Mouse (Mus musculus): ENCODE data around the gene Lsm4. TPM values are rescaled to one million over a fixed set of nuclear protein-coding genes. Genes with fewer than 3 reads are reported as not detected.
A peak's percentile ranks its signal among the peaks of the same experiment; 100 is the strongest.

The Lsm4 gene
- polyA plus RNA-seq, 1 experiment from 2014 or later, result 197 TPM

DNA sequence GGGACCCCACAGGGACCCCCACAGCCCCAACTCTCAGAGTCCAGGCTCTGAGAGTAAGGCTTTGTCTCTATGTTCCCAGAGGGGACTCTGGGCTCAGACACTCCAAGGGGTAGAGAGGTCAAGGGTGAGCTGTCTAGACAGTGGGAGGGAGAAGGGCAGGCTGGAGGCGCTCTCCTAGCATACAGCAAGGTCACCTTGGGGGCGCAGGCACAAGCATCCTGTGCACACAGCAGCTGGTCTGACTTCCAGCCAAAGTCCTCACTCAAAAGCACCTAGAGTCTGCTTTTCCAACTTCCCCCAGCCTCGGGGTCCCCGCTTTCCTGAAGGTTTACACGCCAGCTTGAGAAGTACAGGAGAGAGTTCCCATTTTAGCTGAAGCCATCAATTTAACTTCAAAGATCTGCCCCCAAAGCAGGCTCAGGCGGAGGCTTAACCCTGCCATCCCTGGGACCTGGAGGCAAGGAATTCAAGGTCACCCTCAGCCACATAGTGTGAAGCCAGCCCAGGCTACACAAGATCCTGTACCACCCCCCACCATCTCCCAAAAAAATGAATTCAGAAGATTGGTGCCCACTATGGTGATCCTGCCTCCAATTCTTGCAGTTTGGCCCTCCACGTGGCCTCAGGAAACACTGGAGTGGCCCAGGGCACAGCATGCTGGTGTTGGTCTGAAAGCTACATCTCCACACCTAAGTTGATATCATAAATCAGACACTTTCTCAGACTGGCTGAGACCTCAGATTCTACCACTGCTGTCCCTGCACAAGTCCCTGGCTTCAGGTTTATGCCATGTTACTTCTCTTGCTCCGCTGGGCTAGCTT, 25.5 kb upstream of the Lsm4 start:
- no peak overlapping the region for H3K9ac ChIP-seq
- no peak overlapping the region for H3K4me2 ChIP-seq (replicated peaks)
- no peak overlapping the region for H3K4me3 ChIP-seq (replicated peaks; ENCODE audit: low read length)
- H3K27ac ChIP-seq, result peak overlapping the region; percentile 23; the same call in 1 of the 2 replicates
- H3K36me3 ChIP-seq (replicated peaks; ENCODE audit: control insufficient read depth, insufficient read depth), result peaks cover 22% of the 10 kb centered on the region
- H3K27me3 ChIP-seq (ENCODE audit: control insufficient read depth, insufficient read depth, low read length), result no peaks in the 10 kb centered on the region
- 42% methylated on average over 8 of the region's 8 CpGs for WGBS
- H3K9me3 ChIP-seq (ENCODE audit: control insufficient read depth, low read length), result no peaks in the 10 kb centered on the region
- DNase-seq (ENCODE audit: low spot score), result no peak
- peaks cover 10% of the 10 kb centered on the region; the same call in 1 of the 2 replicates for H3K4me1 ChIP-seq (replicated peaks; ENCODE audit: control insufficient read depth, insufficient read depth, low read length)
- no peak for ATAC-seq (ENCODE audit: low FRiP score)

DNA sequence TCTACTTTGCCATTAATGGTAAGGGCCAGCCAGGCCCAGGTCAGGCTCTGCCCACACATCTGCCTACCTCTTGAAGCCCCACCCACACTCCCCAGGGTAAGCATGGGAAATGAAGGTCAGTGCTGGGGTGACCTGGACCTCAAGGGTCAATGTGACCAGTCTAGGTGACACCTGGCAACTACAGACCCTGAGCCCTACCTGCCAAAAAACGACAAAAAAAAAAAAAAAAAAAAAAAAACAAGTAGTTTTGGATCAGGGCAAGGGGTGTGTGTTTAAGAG, 24.9 kb upstream of the Lsm4 start:
- no peaks in the 10 kb centered on the region for H3K9me3 ChIP-seq (ENCODE audit: control insufficient read depth, low read length)
- no peak overlapping the region for H3K9ac ChIP-seq
- H3K4me3 ChIP-seq (replicated peaks; ENCODE audit: low read length), result no peak overlapping the region
- no peaks in the 10 kb centered on the region for H3K27me3 ChIP-seq (ENCODE audit: control insufficient read depth, insufficient read depth, low read length)
- H3K36me3 ChIP-seq (replicated peaks; ENCODE audit: control insufficient read depth, insufficient read depth), result peaks cover 22% of the 10 kb centered on the region
- DNase-seq (ENCODE audit: low spot score), result no peak
- ATAC-seq (ENCODE audit: low FRiP score), result no peak
- no peak overlapping the region for H3K27ac ChIP-seq
- 39% methylated on average over 1 of the region's 1 CpGs for WGBS
- peaks cover 10% of the 10 kb centered on the region; the same call in 1 of the 2 replicates for H3K4me1 ChIP-seq (replicated peaks; ENCODE audit: control insufficient read depth, insufficient read depth, low read length)
- no peak overlapping the region for H3K4me2 ChIP-seq (replicated peaks)

DNA sequence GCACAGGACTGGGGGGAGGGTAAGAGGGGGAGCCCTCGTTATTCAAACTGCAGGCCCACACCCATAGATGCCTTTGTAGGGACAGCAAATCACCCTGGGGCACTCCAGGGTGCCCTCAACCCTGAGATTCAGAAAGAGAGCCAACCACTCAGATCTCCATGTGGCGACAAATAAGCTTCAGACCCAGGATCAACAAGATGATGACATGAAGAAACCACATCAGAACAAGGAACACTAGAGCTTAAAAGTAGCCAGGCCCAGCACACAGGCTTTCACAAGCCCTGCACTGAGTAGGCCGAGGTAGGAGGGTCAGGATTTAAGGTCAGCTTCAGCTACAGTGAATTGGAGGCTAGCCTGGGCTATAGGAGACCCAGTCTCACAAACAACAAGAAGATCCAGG, 24.1 kb upstream of the Lsm4 start:
- Histone ChIP-seq H3K4me3 (replicated peaks; ENCODE audit: low read length) (no peak overlapping the region), H3K36me3 (replicated peaks; ENCODE audit: control insufficient read depth, insufficient read depth) (peaks cover 22% of the 10 kb centered on the region), H3K4me2 (replicated peaks) (no peak overlapping the region), H3K9ac (no peak overlapping the region), H3K4me1 (replicated peaks; ENCODE audit: control insufficient read depth, insufficient read depth, low read length) (peaks cover 10% of the 10 kb centered on the region; the same call in 1 of the 2 replicates), H3K9me3 (ENCODE audit: control insufficient read depth, low read length) (no peaks in the 10 kb centered on the region), H3K27me3 (ENCODE audit: control insufficient read depth, insufficient read depth, low read length) (no peaks in the 10 kb centered on the region), H3K27ac (peak overlapping the region; percentile 40; the same call in 1 of the 2 replicates)
- WGBS, result 60% methylated on average over 3 of the region's 3 CpGs
- ATAC-seq (ENCODE audit: low FRiP score) (no peak), DNase-seq (ENCODE audit: low spot score) (no peak)

DNA sequence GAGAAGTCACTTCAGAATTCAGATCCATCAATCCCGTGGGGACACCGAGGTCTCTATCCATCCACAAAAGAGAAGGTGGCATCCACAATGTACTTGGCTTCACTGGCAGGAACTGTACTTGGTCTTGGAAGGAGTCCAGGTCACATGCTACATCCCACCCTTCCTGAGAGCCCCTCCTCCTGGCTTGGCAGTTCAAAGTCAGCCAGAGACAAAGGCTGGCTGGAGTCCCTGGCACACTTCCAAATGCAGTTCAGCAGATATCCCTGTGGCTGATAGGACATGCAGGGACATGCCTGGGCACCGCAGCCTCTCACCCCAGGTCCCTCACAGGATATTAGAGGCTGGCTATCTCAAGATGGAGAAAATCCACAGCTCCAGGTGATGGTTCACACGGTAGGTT, 23.7 kb upstream of the Lsm4 start:
- peaks cover 22% of the 10 kb centered on the region for H3K36me3 ChIP-seq (replicated peaks; ENCODE audit: control insufficient read depth, insufficient read depth)
- WGBS, result 48% methylated on average over 4 of the region's 4 CpGs
- ATAC-seq (ENCODE audit: low FRiP score) (peak; percentile 65; the same call in 1 of the 2 replicates), DNase-seq (ENCODE audit: low spot score) (peak; percentile 85)
- no peak overlapping the region for H3K4me3 ChIP-seq (replicated peaks; ENCODE audit: low read length)
- peaks cover 10% of the 10 kb centered on the region; the same call in 1 of the 2 replicates for H3K4me1 ChIP-seq (replicated peaks; ENCODE audit: control insufficient read depth, insufficient read depth, low read length)
- peak overlapping the region; percentile 75 for H3K27ac ChIP-seq
- no peaks in the 10 kb centered on the region for H3K27me3 ChIP-seq (ENCODE audit: control insufficient read depth, insufficient read depth, low read length)
- H3K9me3 ChIP-seq (ENCODE audit: control insufficient read depth, low read length), result no peaks in the 10 kb centered on the region
- H3K9ac ChIP-seq, result no peak overlapping the region
- no peak overlapping the region for H3K4me2 ChIP-seq (replicated peaks)

DNA sequence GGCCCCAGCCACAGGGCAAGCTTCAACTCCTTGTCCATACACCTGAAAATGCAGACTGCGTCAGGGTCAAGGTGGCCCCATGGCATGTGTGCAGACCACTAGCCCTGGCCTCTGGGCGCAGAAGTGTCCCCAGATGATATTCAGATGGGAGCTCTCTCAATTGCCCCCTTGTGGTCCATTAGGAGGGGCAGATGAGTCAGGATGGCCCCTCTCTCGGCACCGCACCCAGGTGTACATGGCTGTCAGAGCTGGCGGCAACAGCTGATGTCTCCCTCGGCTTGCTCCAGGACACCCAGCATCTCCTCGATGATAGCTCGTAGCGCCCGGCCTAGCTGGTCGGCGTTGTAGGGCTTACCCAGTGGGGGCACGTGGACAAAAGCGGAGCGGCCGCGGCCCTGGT, 22.7 kb upstream of the Lsm4 start:
- Histone ChIP-seq H3K4me1 (replicated peaks; ENCODE audit: control insufficient read depth, insufficient read depth, low read length) (peaks cover 10% of the 10 kb centered on the region; the same call in 1 of the 2 replicates), H3K27ac (no peak overlapping the region), H3K9ac (no peak overlapping the region), H3K4me3 (replicated peaks; ENCODE audit: low read length) (no peak overlapping the region), H3K9me3 (ENCODE audit: control insufficient read depth, low read length) (no peaks in the 10 kb centered on the region), H3K27me3 (ENCODE audit: control insufficient read depth, insufficient read depth, low read length) (no peaks in the 10 kb centered on the region), H3K4me2 (replicated peaks) (no peak overlapping the region), H3K36me3 (replicated peaks; ENCODE audit: control insufficient read depth, insufficient read depth) (peaks cover 22% of the 10 kb centered on the region)
- ATAC-seq (ENCODE audit: low FRiP score) (no peak), DNase-seq (ENCODE audit: low spot score) (no peak)
- WGBS, result 88% methylated on average over 17 of the region's 17 CpGs

DNA sequence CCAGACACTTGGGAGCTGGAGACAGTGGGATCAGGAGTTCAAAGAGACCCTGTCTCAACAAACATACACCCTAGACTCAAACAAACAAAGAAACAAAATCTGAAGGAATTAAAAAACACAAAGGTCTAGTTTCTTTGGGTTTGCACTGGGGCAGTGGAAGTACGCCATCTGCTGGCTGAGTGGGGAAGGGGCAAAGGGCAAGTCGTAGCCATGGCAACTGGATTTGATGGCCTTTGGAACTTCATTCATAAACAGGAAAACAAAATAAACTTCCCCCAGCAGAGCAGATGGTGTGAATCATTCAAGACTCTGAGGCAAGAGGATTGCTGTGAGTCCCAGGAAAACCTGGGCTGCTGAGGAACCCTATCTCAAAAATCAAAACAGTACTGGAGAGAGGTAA, 19.8 kb upstream of the Lsm4 start:
- DNase-seq (ENCODE audit: low spot score) (no peak), ATAC-seq (ENCODE audit: low FRiP score) (no peak)
- Histone ChIP-seq H3K4me3 (replicated peaks; ENCODE audit: low read length) (no peak overlapping the region), H3K4me2 (replicated peaks) (no peak overlapping the region), H3K27me3 (ENCODE audit: control insufficient read depth, insufficient read depth, low read length) (no peaks in the 10 kb centered on the region), H3K9me3 (ENCODE audit: control insufficient read depth, low read length) (no peaks in the 10 kb centered on the region), H3K27ac (peak overlapping the region; percentile 39; the same call in 1 of the 2 replicates), H3K9ac (no peak overlapping the region), H3K36me3 (replicated peaks; ENCODE audit: control insufficient read depth, insufficient read depth) (peaks cover 22% of the 10 kb centered on the region), H3K4me1 (replicated peaks; ENCODE audit: control insufficient read depth, insufficient read depth, low read length) (peaks cover 10% of the 10 kb centered on the region; the same call in 1 of the 2 replicates)
- 37% methylated on average over 2 of the region's 2 CpGs for WGBS

DNA sequence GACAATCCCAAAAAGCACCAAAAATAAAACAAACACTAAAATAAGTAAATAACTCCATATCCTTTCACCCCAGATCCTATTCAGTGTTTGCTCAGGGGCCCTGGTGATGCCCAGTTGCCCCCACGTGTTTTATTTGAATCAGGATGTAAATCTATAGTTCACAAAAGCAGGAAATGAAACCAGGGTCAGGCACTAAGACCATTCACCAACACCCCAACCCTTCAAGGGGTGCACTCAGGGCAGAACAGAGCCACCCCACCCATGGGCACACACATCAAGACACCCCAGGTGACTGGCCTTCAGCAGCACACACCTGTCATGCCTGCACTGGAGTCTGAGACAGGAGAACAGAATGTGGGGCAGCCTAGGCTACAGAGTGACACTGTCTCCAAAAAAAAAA, 18.9 kb upstream of the Lsm4 start:
- no peak overlapping the region for H3K4me3 ChIP-seq (replicated peaks; ENCODE audit: low read length)
- peaks cover 14% of the 10 kb centered on the region for H3K4me1 ChIP-seq (replicated peaks; ENCODE audit: control insufficient read depth, insufficient read depth, low read length)
- H3K27me3 ChIP-seq (ENCODE audit: control insufficient read depth, insufficient read depth, low read length), result no peaks in the 10 kb centered on the region
- DNase-seq (ENCODE audit: low spot score), result no peak
- H3K9ac ChIP-seq, result no peak overlapping the region
- H3K36me3 ChIP-seq (replicated peaks; ENCODE audit: control insufficient read depth, insufficient read depth), result peaks cover 22% of the 10 kb centered on the region
- no peak overlapping the region for H3K4me2 ChIP-seq (replicated peaks)
- no peak overlapping the region for H3K27ac ChIP-seq
- no peaks in the 10 kb centered on the region for H3K9me3 ChIP-seq (ENCODE audit: control insufficient read depth, low read length)
- WGBS, result 71% methylated on average over 1 of the region's 1 CpGs
- ATAC-seq (ENCODE audit: low FRiP score), result no peak

DNA sequence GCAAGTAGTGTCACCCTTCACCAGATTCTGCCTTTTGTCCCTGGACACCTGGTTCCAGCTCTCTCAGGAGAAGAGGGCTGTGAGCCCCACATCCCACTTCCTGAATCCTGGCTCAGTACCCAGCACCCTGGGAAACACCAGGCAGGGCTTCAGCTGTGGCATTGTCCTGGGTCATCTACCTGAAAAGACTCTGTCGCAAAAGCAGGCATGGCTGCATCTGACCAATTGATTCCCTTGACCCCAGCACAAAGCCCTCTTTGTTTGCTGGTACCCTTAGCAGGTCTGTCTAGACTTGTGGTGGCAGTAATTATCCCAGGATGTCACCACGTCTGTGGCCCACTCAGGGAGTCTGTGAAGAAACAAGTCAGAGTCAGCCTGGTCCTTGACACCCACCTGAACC, 17.6 kb upstream of the Lsm4 start:
- DNase-seq (ENCODE audit: low spot score), result no peak
- Histone ChIP-seq H3K4me2 (replicated peaks) (no peak overlapping the region), H3K9ac (no peak overlapping the region), H3K36me3 (replicated peaks; ENCODE audit: control insufficient read depth, insufficient read depth) (peaks cover 17% of the 10 kb centered on the region), H3K27me3 (ENCODE audit: control insufficient read depth, insufficient read depth, low read length) (no peaks in the 10 kb centered on the region), H3K4me3 (replicated peaks; ENCODE audit: low read length) (no peak overlapping the region), H3K4me1 (replicated peaks; ENCODE audit: control insufficient read depth, insufficient read depth, low read length) (peaks cover 15% of the 10 kb centered on the region), H3K27ac (peak overlapping the region; percentile 83), H3K9me3 (ENCODE audit: control insufficient read depth, low read length) (no peaks in the 10 kb centered on the region)
- no peak for ATAC-seq (ENCODE audit: low FRiP score)
- WGBS, result 7% methylated on average over 2 of the region's 2 CpGs

DNA sequence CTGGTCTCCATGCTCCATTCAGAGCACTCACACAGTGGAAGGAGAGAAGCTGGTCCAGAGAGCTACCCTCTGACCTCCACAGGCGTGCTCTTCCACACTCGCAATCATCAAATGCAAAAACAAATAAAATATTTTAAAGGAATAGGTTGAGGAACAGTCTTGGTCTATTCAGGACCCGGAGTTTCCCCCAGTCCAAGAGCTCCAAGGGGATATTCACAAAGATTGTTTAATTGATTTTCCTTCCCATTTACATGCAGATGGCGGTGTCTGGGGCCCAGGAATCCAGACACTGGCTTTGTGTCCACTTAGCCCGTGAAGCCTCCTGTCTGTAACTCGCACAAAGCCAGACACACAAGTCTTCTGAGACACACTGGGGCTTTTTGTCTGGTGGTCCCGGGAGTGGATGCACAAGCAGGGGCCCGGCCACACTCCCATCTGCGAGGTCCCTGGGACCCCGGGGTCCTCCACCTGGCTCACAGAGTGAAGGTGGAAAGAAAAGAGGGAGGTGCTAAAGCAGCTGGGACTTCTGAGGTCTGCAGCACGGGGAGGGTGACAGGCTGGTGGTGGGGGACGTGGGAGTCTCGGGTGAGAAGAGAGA, 16.8 kb upstream of the Lsm4 start:
- 11% methylated on average over 13 of the region's 13 CpGs for WGBS
- peak; percentile 61 for DNase-seq (ENCODE audit: low spot score)
- ATAC-seq (ENCODE audit: low FRiP score), result peak; percentile 35
- peaks cover 16% of the 10 kb centered on the region for H3K4me1 ChIP-seq (replicated peaks; ENCODE audit: control insufficient read depth, insufficient read depth, low read length)
- H3K27me3 ChIP-seq (ENCODE audit: control insufficient read depth, insufficient read depth, low read length), result no peaks in the 10 kb centered on the region
- H3K9me3 ChIP-seq (ENCODE audit: control insufficient read depth, low read length), result no peaks in the 10 kb centered on the region
- H3K9ac ChIP-seq, result no peak overlapping the region
- no peak overlapping the region; the same call in 1 of the 2 replicates for H3K4me2 ChIP-seq (replicated peaks)
- H3K27ac ChIP-seq, result peak overlapping the region; percentile 83
- H3K4me3 ChIP-seq (replicated peaks; ENCODE audit: low read length), result no peak overlapping the region
- H3K36me3 ChIP-seq (replicated peaks; ENCODE audit: control insufficient read depth, insufficient read depth), result peaks cover 9% of the 10 kb centered on the region

All from hindbrain, embryonic 14.5 days (tissue).